Mouse (Mus musculus) bone marrow, adult 2 months (tissue): Measurements from ENCODE around the gene Togaram2.

Experiments
- CTCF ChIP-seq: fragments of 200-500 bp; IDR thresholded peaks from 2 replicates; pipeline ENCODE4 v1.5.1; 2011; ENCODE audit warnings: low read length, control low read depth; ENCODE audit not compliant: control insufficient read depth, insufficient read depth
- POLR2A ChIP-seq: fragments of 200-500 bp; IDR thresholded peaks from 2 replicates; pipeline ENCODE4 v1.6.1; 2011; ENCODE audit warnings: low read depth, mild to moderate bottlenecking, control low read depth, low read length, borderline replicate concordance; ENCODE audit not compliant: control insufficient read depth

DNA sequence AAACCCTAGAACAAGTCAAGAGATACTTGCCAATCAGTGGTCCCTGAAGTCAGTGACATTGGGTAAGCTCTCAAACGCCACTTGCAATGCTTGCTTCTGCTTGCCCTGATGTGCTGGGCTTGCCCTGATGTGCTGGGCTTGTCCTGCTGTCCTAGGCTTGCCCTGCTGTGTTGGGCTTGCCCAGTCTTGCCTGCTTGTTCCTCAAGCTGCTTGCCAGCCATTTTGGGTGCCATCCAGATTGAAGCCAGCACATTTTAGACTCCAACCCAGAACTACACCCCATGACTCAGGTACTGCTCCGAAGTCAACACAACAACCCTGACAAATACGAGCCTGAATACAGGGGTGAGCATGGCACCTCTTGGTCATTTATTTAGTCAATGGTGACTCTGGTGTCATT, 69.1 kb downstream of the Togaram2 start:
- TF ChIP-seq CTCF (no peak), POLR2A (no peak)
